Mouse (Mus musculus): ENCODE results near the gene Bcl7c. TPM values are rescaled to one million over a fixed set of nuclear protein-coding genes. Genes with fewer than 3 reads are reported as not detected.
"Not testable (repeated sequence)": the region's sequence is repeated elsewhere in the genome, so short reads cannot be mapped to it uniquely, and the experiment has no call there.

Bcl7c gene
- total RNA-seq, 1 experiment from 2014 or later = 72.0 TPM

GRCm38 (mm10) chr7:127667171-127667570 lies 41.6 kb downstream of the Bcl7c start:
- no peak for ATAC-seq (replicated peaks in 1 of 2; ENCODE audit: insufficient read depth in 1 of 2, low FRiP score in 2 of 2, low TSS enrichment in 1 of 2, low read depth in 1 of 2, poor library complexity in 2 of 2, severe bottlenecking in 2 of 2)

GRCm38 (mm10) chr7:127666679-127667078 lies 42.1 kb downstream of the Bcl7c start:
- no peak for ATAC-seq (replicated peaks in 1 of 2; ENCODE audit: insufficient read depth in 1 of 2, low FRiP score in 2 of 2, low TSS enrichment in 1 of 2, low read depth in 1 of 2, poor library complexity in 2 of 2, severe bottlenecking in 2 of 2)

- no peak for ATAC-seq (replicated peaks in 1 of 2; ENCODE audit: insufficient read depth in 1 of 2, low FRiP score in 2 of 2, low TSS enrichment in 1 of 2, low read depth in 1 of 2, poor library complexity in 2 of 2, severe bottlenecking in 2 of 2)
These were observed 42.6 kb downstream of the Bcl7c start for GRCm38 (mm10) chr7:127666066-127666654.

GRCm38 (mm10) chr7:127662926-127663325 lies 45.8 kb downstream of the Bcl7c start:
- ATAC-seq (replicated peaks in 1 of 2; ENCODE audit: insufficient read depth in 1 of 2, low FRiP score in 2 of 2, low TSS enrichment in 1 of 2, low read depth in 1 of 2, poor library complexity in 2 of 2, severe bottlenecking in 2 of 2) = no peak

GRCm38 (mm10) chr7:127661833-127662232 lies 46.9 kb downstream of the Bcl7c start:
- ATAC-seq (replicated peaks in 1 of 2; ENCODE audit: insufficient read depth in 1 of 2, low FRiP score in 2 of 2, low TSS enrichment in 1 of 2, low read depth in 1 of 2, poor library complexity in 2 of 2, severe bottlenecking in 2 of 2) = no peak

- no peak for ATAC-seq (replicated peaks in 1 of 2; ENCODE audit: insufficient read depth in 1 of 2, low FRiP score in 2 of 2, low TSS enrichment in 1 of 2, low read depth in 1 of 2, poor library complexity in 2 of 2, severe bottlenecking in 2 of 2)
These were observed 47.9 kb downstream of the Bcl7c start for GRCm38 (mm10) chr7:127660882-127661281.

GRCm38 (mm10) chr7:127656946-127657345 lies 51.8 kb downstream of the Bcl7c start:
- ATAC-seq (replicated peaks in 1 of 2; ENCODE audit: insufficient read depth in 1 of 2, low FRiP score in 2 of 2, low TSS enrichment in 1 of 2, low read depth in 1 of 2, poor library complexity in 2 of 2, severe bottlenecking in 2 of 2) = no peak

- no peak for ATAC-seq (replicated peaks in 1 of 2; ENCODE audit: insufficient read depth in 1 of 2, low FRiP score in 2 of 2, low TSS enrichment in 1 of 2, low read depth in 1 of 2, poor library complexity in 2 of 2, severe bottlenecking in 2 of 2)
These were observed 54.4 kb downstream of the Bcl7c start for GRCm38 (mm10) chr7:127654318-127654717.

GRCm38 (mm10) chr7:127652050-127652449 lies 56.7 kb downstream of the Bcl7c start:
- 0 out of 4 replicates have a peak, but pooled peaks of 1 of the 2 experiments have one; percentile 21 for ATAC-seq (replicated peaks in 1 of 2; ENCODE audit: insufficient read depth in 1 of 2, low FRiP score in 2 of 2, low TSS enrichment in 1 of 2, low read depth in 1 of 2, poor library complexity in 2 of 2, severe bottlenecking in 2 of 2)

GRCm38 (mm10) chr7:127651624-127652023 lies 57.1 kb downstream of the Bcl7c start:
- no peak for ATAC-seq (replicated peaks in 1 of 2; ENCODE audit: insufficient read depth in 1 of 2, low FRiP score in 2 of 2, low TSS enrichment in 1 of 2, low read depth in 1 of 2, poor library complexity in 2 of 2, severe bottlenecking in 2 of 2)

GRCm38 (mm10) chr7:127649206-127649605 lies 59.5 kb downstream of the Bcl7c start:
- no peak for ATAC-seq (replicated peaks in 1 of 2; ENCODE audit: insufficient read depth in 1 of 2, low FRiP score in 2 of 2, low TSS enrichment in 1 of 2, low read depth in 1 of 2, poor library complexity in 2 of 2, severe bottlenecking in 2 of 2)

GRCm38 (mm10) chr7:127648516-127649201 lies 60.1 kb downstream of the Bcl7c start:
- ATAC-seq (replicated peaks in 1 of 2; ENCODE audit: insufficient read depth in 1 of 2, low FRiP score in 2 of 2, low TSS enrichment in 1 of 2, low read depth in 1 of 2, poor library complexity in 2 of 2, severe bottlenecking in 2 of 2) = no peak

- not testable (repeated sequence) for ATAC-seq (replicated peaks in 1 of 2; ENCODE audit: insufficient read depth in 1 of 2, low FRiP score in 2 of 2, low TSS enrichment in 1 of 2, low read depth in 1 of 2, poor library complexity in 2 of 2, severe bottlenecking in 2 of 2)
These were observed 61.2 kb downstream of the Bcl7c start for GRCm38 (mm10) chr7:127647576-127647975.

- no peak for ATAC-seq (replicated peaks in 1 of 2; ENCODE audit: insufficient read depth in 1 of 2, low FRiP score in 2 of 2, low TSS enrichment in 1 of 2, low read depth in 1 of 2, poor library complexity in 2 of 2, severe bottlenecking in 2 of 2)
These were observed 62.4 kb downstream of the Bcl7c start for GRCm38 (mm10) chr7:127646363-127646762.

GRCm38 (mm10) chr7:127642254-127642653 lies 66.5 kb downstream of the Bcl7c start:
- ATAC-seq (replicated peaks in 1 of 2; ENCODE audit: insufficient read depth in 1 of 2, low FRiP score in 2 of 2, low TSS enrichment in 1 of 2, low read depth in 1 of 2, poor library complexity in 2 of 2, severe bottlenecking in 2 of 2) = no peak

GRCm38 (mm10) chr7:127641260-127641659 lies 67.5 kb downstream of the Bcl7c start:
- ATAC-seq (replicated peaks in 1 of 2; ENCODE audit: insufficient read depth in 1 of 2, low FRiP score in 2 of 2, low TSS enrichment in 1 of 2, low read depth in 1 of 2, poor library complexity in 2 of 2, severe bottlenecking in 2 of 2) = no peak

- ATAC-seq (replicated peaks in 1 of 2; ENCODE audit: insufficient read depth in 1 of 2, low FRiP score in 2 of 2, low TSS enrichment in 1 of 2, low read depth in 1 of 2, poor library complexity in 2 of 2, severe bottlenecking in 2 of 2) = peak; percentile 32 to 60; a peak in 1 of 4 replicates
These were observed 71.8 kb downstream of the Bcl7c start for GRCm38 (mm10) chr7:127636963-127637362.

GRCm38 (mm10) chr7:127631416-127631815 lies 77.3 kb downstream of the Bcl7c start:
- ATAC-seq (replicated peaks in 1 of 2; ENCODE audit: insufficient read depth in 1 of 2, low FRiP score in 2 of 2, low TSS enrichment in 1 of 2, low read depth in 1 of 2, poor library complexity in 2 of 2, severe bottlenecking in 2 of 2) = no peak

- ATAC-seq (replicated peaks in 1 of 2; ENCODE audit: insufficient read depth in 1 of 2, low FRiP score in 2 of 2, low TSS enrichment in 1 of 2, low read depth in 1 of 2, poor library complexity in 2 of 2, severe bottlenecking in 2 of 2) = no peak
These were observed 80.1 kb downstream of the Bcl7c start for GRCm38 (mm10) chr7:127628646-127629045.
